ENCODE assay signal across 8 mouse cellular contexts in the genomic region with DNA sequence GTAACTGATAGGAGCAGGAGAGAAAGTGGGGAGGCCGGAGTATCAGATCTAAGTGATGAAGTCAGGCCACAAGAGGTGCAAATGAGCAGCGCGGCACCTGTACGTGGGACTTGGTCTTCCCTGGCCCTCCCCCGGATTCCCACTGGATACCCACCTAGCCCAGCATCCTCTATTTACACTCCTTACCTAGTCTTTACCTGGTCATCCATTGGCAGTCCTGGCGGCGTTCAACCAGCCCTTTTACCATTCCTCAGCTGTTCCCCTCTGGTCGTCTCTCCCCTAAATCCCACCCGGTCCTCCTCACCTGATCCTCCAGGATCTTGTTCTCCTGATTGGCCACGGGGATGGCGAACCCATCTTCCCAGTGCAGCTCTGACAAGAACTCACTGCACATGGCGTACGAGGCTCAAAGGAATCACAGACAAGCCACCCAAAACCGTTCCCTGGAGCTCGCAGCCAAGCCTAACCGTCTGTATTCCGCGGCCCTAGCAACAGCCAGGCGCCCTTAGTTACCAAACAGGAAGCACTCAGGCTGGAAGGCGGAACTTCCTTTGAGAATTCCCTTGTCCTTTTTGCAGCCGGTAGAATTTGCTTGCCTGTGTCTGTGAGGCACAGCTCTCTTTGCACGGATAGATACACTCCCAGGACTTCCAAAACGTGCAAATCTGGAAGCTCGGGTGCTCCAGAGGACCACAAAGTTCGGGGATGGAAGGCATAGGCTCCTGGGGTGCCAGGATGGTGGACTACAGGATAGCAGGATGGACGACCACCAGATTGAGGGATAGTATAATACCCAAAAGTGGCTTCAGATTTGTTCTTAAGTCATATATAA. TPM values are rescaled to one million over a fixed set of nuclear protein-coding genes. Genes with fewer than 3 reads are reported as not detected.
DNase-seq lines count a peak whose midpoint lies in the region; ATAC-seq lines count a peak whose summit lies in the region.

A gene (minus strand): TSS at position 510 of the 832 bp plus-strand sequence.

- H3K9ac ChIP-seq in hindbrain, embryonic 14.5 days: peak within 1 kb of the TSS; percentile 69

- 2% methylated on average over 26 of the region's 26 CpGs for WGBS in hindbrain, embryonic 14.5 days

- DNase-seq in T-cell, adult 2 months (ENCODE audit: low spot score): peak; percentile 34
- DNase-seq in cerebellum, postnatal 14 days: peak; percentile 77 to 82
- DNase-seq in frontal cortex, postnatal 25 days (ENCODE audit: low spot score in 2 of 2): peak; percentile 53 to 66
- peak; percentile 85 for DNase-seq in hindbrain, embryonic 14.5 days (ENCODE audit: low spot score)
- DNase-seq in layer of hippocampus, postnatal 25 days (ENCODE audit: extremely low spot score in 1 of 2, low spot score in 1 of 2): peak; percentile 61 to 65
- peak; percentile 66 for DNase-seq in lung, postnatal 14 days
- peak; percentile 92 for DNase-seq in retina, postnatal 1 day
- DNase-seq in urinary bladder, postnatal 25 days (ENCODE audit: low spot score): peak; percentile 43

- H3K27me3 ChIP-seq in hindbrain, embryonic 14.5 days (ENCODE audit: control insufficient read depth, insufficient read depth, low read length): no peaks in the 10 kb centered on the region

- H3K4me1 ChIP-seq in hindbrain, embryonic 14.5 days (replicated peaks; ENCODE audit: control insufficient read depth, insufficient read depth, low read length): peaks cover 9% of the 10 kb centered on the region; the same call in 1 of the 2 replicates

- no peaks in the 10 kb centered on the region for H3K36me3 ChIP-seq in hindbrain, embryonic 14.5 days (replicated peaks; ENCODE audit: control insufficient read depth, insufficient read depth)

- H3K4me3 ChIP-seq in hindbrain, embryonic 14.5 days (replicated peaks; ENCODE audit: low read length): peak within 1 kb of the TSS; percentile 46

- peak within 1 kb of the TSS; percentile 87 for H3K4me2 ChIP-seq in hindbrain, embryonic 14.5 days (replicated peaks)

- peak; percentile 94 for ATAC-seq in hindbrain, embryonic 14.5 days (ENCODE audit: low FRiP score)

- H3K9me3 ChIP-seq in hindbrain, embryonic 14.5 days (ENCODE audit: control insufficient read depth, low read length): no peaks in the 10 kb centered on the region

- H3K27ac ChIP-seq in hindbrain, embryonic 14.5 days: peak within 1 kb of the TSS; percentile 68

RNA-seq across cellular contexts. Expression of the gene that starts here (rescaled TPM):
- 16.4 and 17.6 TPM in 2 replicates for polyA plus RNA-seq in hindbrain, embryonic 14.5 days (2014; fragmentation: Nextera tagmentation; extraction: Ambion mirVana)
- 10 to 100 TPM; 20.9 to 36.2 TPM for total RNA-seq in layer of hippocampus, postnatal 25 days (2021)

Comparison
In these comparisons a context has a peak if more than half of its experiments do, and no peak if none do; other contexts are left out.
1. Peak in every context shown above with its lines: DNase-seq, ATAC-seq, H3K4me3 ChIP-seq and H3K27ac ChIP-seq.
2. DNase-seq: peak in every context shown above with its lines; median percentile 92 in retina, postnatal 1 day; 85 in hindbrain, embryonic 14.5 days; 80 in cerebellum, postnatal 14 days; 66 in lung, postnatal 14 days; 63 in layer of hippocampus, postnatal 25 days; 60 in frontal cortex, postnatal 25 days; 43 in urinary bladder, postnatal 25 days; 34 in T-cell, adult 2 months.